Mouse (Mus musculus): Measurements from ENCODE around the gene Ilf2. TPM values are rescaled to one million over a fixed set of nuclear protein-coding genes. Genes with fewer than 3 reads are reported as not detected.

Ilf2 gene
- polyA plus RNA-seq, 1 experiment, result 50.8 TPM

GRCm38 (mm10) chr3:90512276-90512675, 36.4 kb downstream of the Ilf2 start:
- DNase-seq, result no peak
- Histone ChIP-seq H3K27me3 (ENCODE audit: control insufficient read depth, insufficient read depth, low read length) (no peaks in the 10 kb centered on the region), H3K27ac (ENCODE audit: control insufficient read depth, insufficient read depth, low read length) (no peak overlapping the region), H3K4me3 (ENCODE audit: control insufficient read depth, insufficient read depth, low read length) (no peak overlapping the region), H3K4me1 (replicated peaks; ENCODE audit: control insufficient read depth, insufficient read depth, low read length) (peaks cover 17% of the 10 kb centered on the region), H3K36me3 (ENCODE audit: control insufficient read depth, insufficient read depth, low read length) (peaks cover 1% of the 10 kb centered on the region; the same call in 1 of the 2 replicates)
- no peak for TF ChIP-seq POLR2A (IDR thresholded peaks at IDR 0.05; ENCODE audit: control insufficient read depth, extremely low read depth, insufficient read depth, low read length, poor library complexity)
- no peak for TF ChIP-seq CTCF (IDR thresholded peaks at IDR 0.05; ENCODE audit: borderline replicate concordance, control insufficient read depth, extremely low read depth, insufficient read depth, low read length, poor library complexity)
- 97% methylated on average over 5 of the region's 5 CpGs for WGBS

DNA sequence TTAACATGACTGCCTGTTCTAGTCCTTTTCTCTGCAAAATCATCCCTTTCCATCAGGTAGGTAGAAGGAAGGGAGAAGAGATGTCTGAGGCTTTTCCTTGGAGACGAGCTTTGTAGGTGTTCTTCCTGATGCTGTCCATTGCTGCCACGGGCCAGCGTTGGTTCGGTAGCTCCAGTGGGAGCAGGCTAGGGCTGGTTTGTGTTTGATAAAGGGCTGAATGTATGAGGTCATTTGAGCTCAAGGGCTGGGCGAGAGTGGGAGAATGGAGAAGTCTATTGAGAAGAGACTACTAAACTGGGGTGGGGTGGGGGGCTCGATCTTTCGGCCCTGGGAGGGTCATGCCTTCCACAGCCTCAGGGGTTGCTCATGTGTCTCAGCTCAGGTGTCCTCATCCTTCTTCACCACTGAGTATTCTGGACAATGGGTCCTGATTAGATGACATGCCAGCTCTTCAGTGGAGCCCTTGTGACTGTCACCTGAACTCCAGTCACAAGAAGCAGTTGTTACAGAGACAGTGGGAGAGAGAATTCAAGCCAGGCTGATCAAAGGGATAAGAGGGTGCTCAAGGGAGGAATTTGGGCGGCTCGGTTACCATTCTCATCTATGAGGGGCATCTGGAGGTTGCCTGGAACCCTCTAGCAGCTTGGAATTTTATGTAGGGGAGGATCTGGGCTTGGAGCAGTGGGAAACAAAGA, 37.2 kb downstream of the Ilf2 start:
- Histone ChIP-seq H3K36me3 (ENCODE audit: control insufficient read depth, insufficient read depth, low read length) (no peaks in the 10 kb centered on the region), H3K4me3 (ENCODE audit: control insufficient read depth, insufficient read depth, low read length) (no peak overlapping the region), H3K4me1 (replicated peaks; ENCODE audit: control insufficient read depth, insufficient read depth, low read length) (peaks cover 17% of the 10 kb centered on the region), H3K27ac (ENCODE audit: control insufficient read depth, insufficient read depth, low read length) (no peak overlapping the region), H3K27me3 (ENCODE audit: control insufficient read depth, insufficient read depth, low read length) (no peaks in the 10 kb centered on the region)
- no peak for TF ChIP-seq POLR2A (IDR thresholded peaks at IDR 0.05; ENCODE audit: control insufficient read depth, extremely low read depth, insufficient read depth, low read length, poor library complexity)
- no peak for TF ChIP-seq CTCF (IDR thresholded peaks at IDR 0.05; ENCODE audit: borderline replicate concordance, control insufficient read depth, extremely low read depth, insufficient read depth, low read length, poor library complexity)
- 96% methylated on average over 9 of the region's 9 CpGs for WGBS
- DNase-seq, result no peak

DNA sequence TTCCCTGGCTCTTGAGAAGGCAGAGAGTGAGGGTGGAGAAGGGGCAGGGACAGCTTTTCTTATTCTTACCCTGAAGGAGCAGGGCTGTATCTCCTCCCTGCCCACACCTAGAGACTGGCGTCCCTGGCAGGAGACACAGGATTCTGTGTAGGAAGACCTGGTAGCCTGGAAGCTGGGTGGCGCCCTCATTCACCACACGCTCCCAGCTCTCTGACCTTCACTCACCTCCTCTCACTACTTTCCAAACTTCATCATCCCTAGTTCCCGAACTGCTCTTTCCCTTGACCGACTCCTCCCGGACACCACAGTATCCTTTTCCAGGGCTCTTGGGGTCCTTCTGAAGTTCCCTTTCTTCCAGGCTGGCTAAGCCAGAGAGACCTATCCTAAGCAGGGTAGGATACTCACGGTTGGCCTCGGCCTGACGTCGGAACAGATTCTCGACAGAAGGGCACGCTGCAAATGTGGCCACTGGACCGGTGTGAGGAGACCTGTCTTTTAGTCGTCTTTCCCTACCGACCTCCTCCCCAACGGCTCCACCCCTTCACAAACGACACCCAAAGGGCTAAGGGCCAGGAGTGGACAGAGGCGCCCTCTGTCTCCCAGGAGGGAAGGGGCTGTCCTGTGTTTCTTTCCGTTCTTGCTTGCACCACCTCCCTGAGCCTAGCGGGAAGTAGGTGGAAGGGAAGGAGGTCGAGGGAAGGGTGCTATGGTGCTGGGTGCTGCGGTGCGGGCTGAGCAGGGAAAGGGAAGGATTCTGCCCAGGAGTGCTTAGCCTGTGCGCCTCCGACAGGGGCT, 38.1 kb downstream of the Ilf2 start, which contains the start of the genes S100a1 and S100a13:
Gene S100a1, minus strand, starts transcription at position 597 of the 795 bp plus-strand sequence.
Gene S100a13, plus strand, starts transcription at position 640 of the 795 bp plus-strand sequence.
- DNase-seq, result peak; percentile 28
- 13% methylated on average over 24 of the region's 25 CpGs for WGBS
- H3K27me3 ChIP-seq (ENCODE audit: control insufficient read depth, insufficient read depth, low read length), result no peaks in the 10 kb centered on the region
- H3K4me3 ChIP-seq (ENCODE audit: control insufficient read depth, insufficient read depth, low read length), result peak within 1 kb of the TSS; percentile 90
- TF ChIP-seq CTCF (IDR thresholded peaks at IDR 0.05; ENCODE audit: borderline replicate concordance, control insufficient read depth, extremely low read depth, insufficient read depth, low read length, poor library complexity), result no peak
- no peak for TF ChIP-seq POLR2A (IDR thresholded peaks at IDR 0.05; ENCODE audit: control insufficient read depth, extremely low read depth, insufficient read depth, low read length, poor library complexity)
- no peak within 1 kb of the TSS for H3K27ac ChIP-seq (ENCODE audit: control insufficient read depth, insufficient read depth, low read length)
- H3K4me1 ChIP-seq (replicated peaks; ENCODE audit: control insufficient read depth, insufficient read depth, low read length), result peaks cover 17% of the 10 kb centered on the region
- H3K36me3 ChIP-seq (ENCODE audit: control insufficient read depth, insufficient read depth, low read length), result no peaks in the 10 kb centered on the region

GRCm38 (mm10) chr3:90514691-90515090, 38.8 kb downstream of the Ilf2 start:
- DNase-seq, result peak; percentile 66
- no peaks in the 10 kb centered on the region for H3K36me3 ChIP-seq (ENCODE audit: control insufficient read depth, insufficient read depth, low read length)
- WGBS, result under 1% methylated on average over 10 of the region's 10 CpGs
- no peak overlapping the region for H3K27ac ChIP-seq (ENCODE audit: control insufficient read depth, insufficient read depth, low read length)
- TF ChIP-seq CTCF (IDR thresholded peaks at IDR 0.05; ENCODE audit: borderline replicate concordance, control insufficient read depth, extremely low read depth, insufficient read depth, low read length, poor library complexity), result no peak
- no peak for TF ChIP-seq POLR2A (IDR thresholded peaks at IDR 0.05; ENCODE audit: control insufficient read depth, extremely low read depth, insufficient read depth, low read length, poor library complexity)
- peak overlapping the region; percentile 90 for H3K4me3 ChIP-seq (ENCODE audit: control insufficient read depth, insufficient read depth, low read length)
- H3K27me3 ChIP-seq (ENCODE audit: control insufficient read depth, insufficient read depth, low read length), result no peaks in the 10 kb centered on the region
- peaks cover 17% of the 10 kb centered on the region for H3K4me1 ChIP-seq (replicated peaks; ENCODE audit: control insufficient read depth, insufficient read depth, low read length)

GRCm38 (mm10) chr3:90515242-90515641, 39.3 kb downstream of the Ilf2 start:
- DNase-seq, result no peak
- 12% methylated on average over 1 of the region's 1 CpGs for WGBS
- Histone ChIP-seq H3K27ac (ENCODE audit: control insufficient read depth, insufficient read depth, low read length) (no peak overlapping the region), H3K4me3 (ENCODE audit: control insufficient read depth, insufficient read depth, low read length) (peak overlapping the region; percentile 90), H3K4me1 (replicated peaks; ENCODE audit: control insufficient read depth, insufficient read depth, low read length) (peaks cover 17% of the 10 kb centered on the region), H3K36me3 (ENCODE audit: control insufficient read depth, insufficient read depth, low read length) (no peaks in the 10 kb centered on the region), H3K27me3 (ENCODE audit: control insufficient read depth, insufficient read depth, low read length) (no peaks in the 10 kb centered on the region)
- TF ChIP-seq POLR2A (IDR thresholded peaks at IDR 0.05; ENCODE audit: control insufficient read depth, extremely low read depth, insufficient read depth, low read length, poor library complexity), result no peak
- TF ChIP-seq CTCF (IDR thresholded peaks at IDR 0.05; ENCODE audit: borderline replicate concordance, control insufficient read depth, extremely low read depth, insufficient read depth, low read length, poor library complexity), result no peak

DNA sequence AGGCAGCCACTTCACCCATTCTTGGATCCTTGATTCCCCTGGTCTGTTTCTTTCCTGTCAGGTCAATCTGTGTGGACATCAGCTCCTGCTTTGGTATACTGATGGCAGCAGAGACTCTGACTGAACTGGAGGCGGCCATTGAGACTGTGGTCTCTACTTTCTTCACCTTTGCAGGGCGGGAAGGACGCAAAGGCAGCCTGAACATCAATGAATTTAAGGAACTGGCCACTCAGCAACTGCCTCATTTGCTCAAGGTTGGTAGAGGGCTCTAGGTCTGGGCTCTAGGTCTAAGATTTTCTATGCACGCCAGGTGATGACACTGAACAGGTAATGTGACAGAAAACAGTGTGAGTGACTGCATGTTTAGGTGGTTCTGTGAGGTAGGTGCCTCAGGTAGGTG, 39.9 kb downstream of the Ilf2 start:
- no peak overlapping the region for H3K27ac ChIP-seq (ENCODE audit: control insufficient read depth, insufficient read depth, low read length)
- TF ChIP-seq CTCF (IDR thresholded peaks at IDR 0.05; ENCODE audit: borderline replicate concordance, control insufficient read depth, extremely low read depth, insufficient read depth, low read length, poor library complexity) (no peak), POLR2A (IDR thresholded peaks at IDR 0.05; ENCODE audit: control insufficient read depth, extremely low read depth, insufficient read depth, low read length, poor library complexity) (no peak)

More for the DNA sequence above, 39.9 kb downstream of the Ilf2 start:
- H3K27me3 ChIP-seq (ENCODE audit: control insufficient read depth, insufficient read depth, low read length), result no peaks in the 10 kb centered on the region
- DNase-seq, result no peak
- H3K4me3 ChIP-seq (ENCODE audit: control insufficient read depth, insufficient read depth, low read length), result no peak overlapping the region
- H3K36me3 ChIP-seq (ENCODE audit: control insufficient read depth, insufficient read depth, low read length), result no peaks in the 10 kb centered on the region
- WGBS, result 97% methylated on average over 4 of the region's 4 CpGs
- peaks cover 17% of the 10 kb centered on the region for H3K4me1 ChIP-seq (replicated peaks; ENCODE audit: control insufficient read depth, insufficient read depth, low read length)
